Mouse (Mus musculus): ENCODE data around the gene Sdk2. TPM values are rescaled to one million over a fixed set of nuclear protein-coding genes. Genes with fewer than 3 reads are reported as not detected.

Gene Sdk2
- polyA plus RNA-seq, 1 experiment from 2014 or later, result 4.7 TPM

DNA sequence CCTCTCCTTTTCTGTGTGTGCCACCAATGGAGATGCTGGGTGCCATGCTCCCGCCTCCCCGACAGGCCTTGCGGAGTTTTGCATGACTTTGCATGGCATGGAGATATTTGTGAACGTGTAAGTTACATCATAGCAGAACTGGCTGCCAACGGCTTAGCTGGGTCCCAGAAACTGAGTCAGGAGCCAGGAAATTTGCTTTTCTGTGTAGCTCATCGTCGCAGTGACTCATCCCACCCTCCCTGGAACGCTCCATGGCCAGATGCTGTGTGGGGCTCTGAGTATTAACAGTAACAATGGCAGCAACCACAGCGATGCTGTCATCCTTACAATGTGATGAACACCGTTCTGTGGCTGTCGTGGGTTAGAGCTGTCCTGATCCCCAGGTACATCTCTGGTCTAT, 139.6 kb downstream of the Sdk2 start:
- Histone ChIP-seq H3K9me3 (no peaks in the 10 kb centered on the region), H3K36me3 (no peaks in the 10 kb centered on the region), H3K27ac (replicated peaks) (no peak overlapping the region), H3K4me3 (no peak overlapping the region), H3K4me1 (replicated peaks) (peaks cover 50% of the 10 kb centered on the region), H3K9ac (no peak overlapping the region), H3K4me2 (no peak overlapping the region), H3K27me3 (no peaks in the 10 kb centered on the region)
- WGBS, result 75% methylated on average over 11 of the region's 11 CpGs
- ATAC-seq (ENCODE audit: low FRiP score, low read depth), result no peak

DNA sequence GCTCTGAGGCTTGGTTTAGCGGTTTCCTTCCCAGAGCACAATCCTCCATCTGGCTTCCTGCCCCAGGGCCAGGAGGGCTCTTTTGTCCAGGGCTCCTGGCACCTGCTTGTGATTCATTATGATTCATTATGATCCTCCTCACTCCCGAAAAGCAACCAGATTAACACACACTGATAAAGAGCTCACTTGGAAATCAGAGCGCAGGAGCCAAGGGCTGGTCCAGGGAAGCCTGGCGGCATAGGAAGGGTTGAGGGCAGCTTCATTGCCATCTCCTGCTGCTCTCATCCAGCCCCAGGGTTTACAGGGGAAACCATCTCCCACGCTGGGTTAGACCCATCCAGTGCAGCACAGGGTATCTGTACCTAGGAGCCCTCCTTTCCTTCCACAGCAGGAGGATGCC, 143.7 kb downstream of the Sdk2 start:
- H3K9ac ChIP-seq, result no peak overlapping the region
- no peak overlapping the region for H3K4me3 ChIP-seq
- no peaks in the 10 kb centered on the region for H3K9me3 ChIP-seq
- no peaks in the 10 kb centered on the region for H3K27me3 ChIP-seq
- no peaks in the 10 kb centered on the region for H3K36me3 ChIP-seq
- H3K4me1 ChIP-seq (replicated peaks), result peaks cover 16% of the 10 kb centered on the region
- ATAC-seq (ENCODE audit: low FRiP score, low read depth), result peak; percentile 54; the same call in 1 of the 2 replicates
- 26% methylated on average over 5 of the region's 5 CpGs for WGBS
- H3K4me2 ChIP-seq, result no peak overlapping the region
- H3K27ac ChIP-seq (replicated peaks), result no peak overlapping the region

DNA sequence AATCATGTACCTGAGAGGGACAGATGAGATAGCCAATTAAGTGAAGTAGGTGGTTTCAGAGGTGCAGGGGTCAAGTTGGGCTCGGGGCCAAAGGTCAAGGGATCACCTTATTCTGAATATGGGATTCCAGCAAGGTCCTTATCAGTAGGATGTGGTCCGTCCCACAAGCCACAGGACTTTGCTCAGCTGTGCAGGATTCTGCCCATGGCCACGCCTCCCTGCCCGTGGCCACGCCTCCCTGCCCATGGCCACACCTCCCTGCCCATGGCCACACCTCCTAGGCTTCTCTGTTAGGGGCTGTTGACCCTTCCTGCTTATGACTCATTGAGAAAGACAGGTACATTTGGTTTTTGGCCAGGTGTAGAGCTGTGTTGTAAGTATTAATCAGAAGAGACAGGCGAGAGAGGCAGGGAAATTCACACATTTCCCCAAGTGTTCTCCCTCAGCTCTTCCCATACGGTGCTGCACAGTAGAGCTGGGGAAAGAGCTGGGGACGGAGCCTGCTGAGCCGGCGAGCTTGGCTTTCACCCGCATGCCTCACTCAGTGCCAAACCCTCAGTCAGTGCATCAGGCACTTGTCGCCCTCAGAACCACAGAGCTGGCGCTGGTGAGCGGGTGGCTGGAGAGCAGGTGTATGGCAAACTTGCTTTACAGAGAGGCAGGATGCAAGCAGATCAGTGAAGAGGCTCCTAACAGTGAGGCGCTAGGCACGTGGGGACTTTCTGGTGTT, 163.6 kb downstream of the Sdk2 start:
- Histone ChIP-seq H3K27ac (replicated peaks) (no peak overlapping the region), H3K36me3 (no peaks in the 10 kb centered on the region), H3K9ac (no peak overlapping the region), H3K4me3 (no peak overlapping the region), H3K9me3 (no peaks in the 10 kb centered on the region), H3K27me3 (no peaks in the 10 kb centered on the region), H3K4me1 (replicated peaks) (no peaks in the 10 kb centered on the region), H3K4me2 (no peak overlapping the region)
- ATAC-seq (ENCODE audit: low FRiP score, low read depth), result no peak
- 75% methylated on average over 16 of the region's 16 CpGs for WGBS

DNA sequence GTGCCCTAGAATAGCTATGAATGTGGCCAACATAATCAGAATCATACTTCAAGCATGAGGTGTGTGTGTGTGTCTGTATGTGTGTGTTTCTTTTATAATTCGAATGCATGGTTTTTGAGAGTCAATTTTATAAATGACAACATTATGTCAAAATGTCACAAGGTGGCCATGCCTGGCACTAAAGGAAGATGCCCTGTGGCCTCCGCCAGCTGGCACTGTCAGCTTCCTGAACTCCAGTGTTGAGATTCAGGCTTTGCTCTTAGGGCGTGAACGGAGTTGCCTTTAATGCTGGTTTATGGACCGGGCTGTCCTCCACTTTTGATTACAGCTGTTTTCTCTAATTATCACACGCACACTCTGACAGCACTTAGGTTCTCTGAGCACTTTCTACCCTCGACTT, 164.9 kb downstream of the Sdk2 start:
- H3K9ac ChIP-seq, result no peak overlapping the region
- no peak overlapping the region for H3K4me3 ChIP-seq
- no peaks in the 10 kb centered on the region for H3K9me3 ChIP-seq
- no peaks in the 10 kb centered on the region for H3K36me3 ChIP-seq
- no peaks in the 10 kb centered on the region for H3K4me1 ChIP-seq (replicated peaks)
- H3K27ac ChIP-seq (replicated peaks), result no peak overlapping the region
- WGBS, result 84% methylated on average over 7 of the region's 7 CpGs
- H3K27me3 ChIP-seq, result no peaks in the 10 kb centered on the region
- H3K4me2 ChIP-seq, result no peak overlapping the region
- ATAC-seq (ENCODE audit: low FRiP score, low read depth), result no peak

DNA sequence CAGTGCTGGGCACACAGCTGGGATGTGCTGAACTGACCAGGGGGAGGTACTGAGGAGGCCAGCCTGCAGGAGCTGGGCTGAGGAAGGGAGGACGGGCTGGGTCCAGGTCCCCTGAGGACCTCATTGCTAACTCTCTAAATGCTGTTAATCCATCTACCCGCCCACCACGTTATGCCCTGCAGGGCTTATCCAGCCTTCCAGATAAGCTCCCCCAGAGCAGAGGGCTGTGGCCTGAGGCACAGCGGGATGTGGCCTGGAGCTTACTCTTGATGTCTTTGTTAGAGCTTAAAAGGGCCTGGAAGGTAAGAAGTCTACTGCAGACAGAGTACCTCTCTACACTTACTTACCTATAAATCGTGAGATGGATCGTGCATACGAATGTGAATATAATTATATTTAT, 168.2 kb downstream of the Sdk2 start:
- Histone ChIP-seq H3K27ac (replicated peaks) (no peak overlapping the region), H3K36me3 (no peaks in the 10 kb centered on the region), H3K9ac (no peak overlapping the region), H3K9me3 (no peaks in the 10 kb centered on the region), H3K4me1 (replicated peaks) (no peaks in the 10 kb centered on the region), H3K4me2 (no peak overlapping the region), H3K4me3 (no peak overlapping the region), H3K27me3 (no peaks in the 10 kb centered on the region)
- 55% methylated on average over 7 of the region's 7 CpGs for WGBS
- no peak for ATAC-seq (ENCODE audit: low FRiP score, low read depth)

DNA sequence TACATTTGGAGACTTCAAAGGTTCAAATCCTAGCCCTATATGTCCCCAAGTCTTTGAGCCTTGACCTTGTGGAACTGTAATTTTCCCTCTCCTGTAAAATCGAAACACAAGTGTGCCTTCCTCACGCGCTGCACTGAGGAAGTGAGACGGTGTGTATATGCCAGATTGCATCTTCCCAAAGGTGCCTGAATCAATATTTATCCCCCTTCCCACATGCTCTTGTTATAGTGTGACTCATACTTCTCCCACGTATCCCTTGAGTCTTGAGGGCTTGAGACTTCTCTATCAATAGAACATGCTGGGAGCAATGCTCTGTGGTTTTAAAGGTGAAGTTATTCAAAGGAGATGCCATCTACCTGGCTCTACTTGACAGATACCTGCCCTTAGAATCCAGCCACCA, 170.8 kb downstream of the Sdk2 start:
- Histone ChIP-seq H3K27me3 (no peaks in the 10 kb centered on the region), H3K9me3 (no peaks in the 10 kb centered on the region), H3K4me1 (replicated peaks) (peaks cover 7% of the 10 kb centered on the region; the same call in 1 of the 2 replicates), H3K4me2 (no peak overlapping the region), H3K36me3 (no peaks in the 10 kb centered on the region), H3K9ac (no peak overlapping the region), H3K27ac (replicated peaks) (no peak overlapping the region), H3K4me3 (no peak overlapping the region)
- WGBS, result 94% methylated on average over 5 of the region's 5 CpGs
- no peak for ATAC-seq (ENCODE audit: low FRiP score, low read depth)

DNA sequence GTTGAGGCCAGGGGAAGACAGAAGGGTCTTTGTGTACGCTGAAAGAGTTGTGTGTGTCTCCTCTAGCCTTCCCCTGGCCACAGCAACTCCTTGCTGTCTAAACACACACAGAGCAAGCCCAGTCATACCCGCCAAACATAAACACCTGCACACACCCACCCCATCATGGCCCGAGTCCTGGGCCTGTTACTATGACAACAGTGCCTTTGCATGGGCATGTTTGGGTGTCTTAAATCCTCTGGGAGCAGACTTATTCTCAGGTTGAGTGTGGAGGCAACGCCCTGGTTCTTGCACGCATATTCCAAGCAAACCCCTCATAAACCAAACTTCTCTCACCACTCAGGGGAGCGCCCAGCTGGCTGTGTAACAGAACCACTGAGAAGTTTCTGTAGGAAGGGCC, 173.9 kb downstream of the Sdk2 start:
- ATAC-seq (ENCODE audit: low FRiP score, low read depth), result no peak
- H3K36me3 ChIP-seq, result no peaks in the 10 kb centered on the region
- H3K4me3 ChIP-seq, result no peak overlapping the region
- no peak overlapping the region for H3K9ac ChIP-seq
- no peak overlapping the region for H3K4me2 ChIP-seq
- no peaks in the 10 kb centered on the region for H3K27me3 ChIP-seq
- no peak overlapping the region for H3K27ac ChIP-seq (replicated peaks)
- peaks cover 7% of the 10 kb centered on the region; the same call in 1 of the 2 replicates for H3K4me1 ChIP-seq (replicated peaks)
- 72% methylated on average over 6 of the region's 6 CpGs for WGBS
- no peaks in the 10 kb centered on the region for H3K9me3 ChIP-seq

DNA sequence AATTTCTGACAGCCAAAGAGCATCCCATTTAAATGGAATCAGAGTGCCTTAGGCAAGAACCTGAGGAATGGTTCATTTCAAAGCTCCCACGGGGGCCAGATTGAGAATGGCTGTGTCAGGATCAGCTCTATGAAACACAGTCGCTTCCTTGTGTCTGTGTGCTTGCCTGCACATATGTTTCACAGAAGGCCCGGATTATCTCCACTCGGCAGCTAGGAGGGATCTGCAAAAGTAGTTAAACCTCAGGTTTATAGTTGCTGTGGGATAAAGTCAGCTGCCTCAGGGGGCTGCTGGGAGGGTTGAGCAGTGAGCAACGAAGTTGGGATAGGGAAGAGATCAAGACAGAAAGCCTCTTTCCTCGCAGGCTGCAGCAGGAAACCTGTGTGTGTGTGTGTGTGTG, 174.8 kb downstream of the Sdk2 start:
- Histone ChIP-seq H3K27me3 (no peaks in the 10 kb centered on the region), H3K4me1 (replicated peaks) (peaks cover 7% of the 10 kb centered on the region; the same call in 1 of the 2 replicates), H3K4me3 (no peak overlapping the region), H3K27ac (replicated peaks) (no peak overlapping the region), H3K4me2 (no peak overlapping the region), H3K9ac (no peak overlapping the region), H3K36me3 (no peaks in the 10 kb centered on the region), H3K9me3 (no peaks in the 10 kb centered on the region)
- no peak for ATAC-seq (ENCODE audit: low FRiP score, low read depth)
- WGBS, result 54% methylated on average over 6 of the region's 6 CpGs

DNA sequence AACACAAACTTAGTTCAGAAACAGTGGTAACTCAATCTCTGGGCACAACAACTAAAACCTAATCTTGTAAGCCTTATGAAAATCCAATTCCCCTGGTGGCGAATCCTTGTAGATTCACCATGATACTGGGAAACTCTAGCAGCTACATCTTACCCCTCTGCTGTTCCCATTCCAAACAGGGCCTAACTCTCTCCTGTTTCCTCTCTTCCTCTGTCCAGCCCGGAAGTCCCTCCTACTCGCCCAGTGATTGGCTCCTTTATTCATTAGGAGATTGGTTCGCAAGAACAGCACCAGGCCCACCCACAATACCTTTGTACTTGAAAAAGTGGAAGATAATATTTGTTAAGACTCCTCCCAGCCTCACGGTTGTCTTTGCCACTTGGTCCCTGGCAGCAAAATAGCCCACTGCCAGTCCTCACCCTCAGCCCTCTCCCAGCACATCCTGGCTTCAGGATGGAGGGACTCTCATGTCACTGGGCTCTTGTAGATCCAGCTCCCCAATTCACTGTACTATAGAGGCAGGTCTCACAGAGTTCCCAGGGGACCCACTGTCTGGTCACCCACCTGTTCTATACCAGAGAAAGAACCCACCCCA, 178.6 kb downstream of the Sdk2 start:
- Histone ChIP-seq H3K4me1 (replicated peaks) (peaks cover 4% of the 10 kb centered on the region; the same call in 1 of the 2 replicates), H3K27ac (replicated peaks) (no peak overlapping the region), H3K4me2 (no peak overlapping the region), H3K9ac (no peak overlapping the region), H3K27me3 (no peaks in the 10 kb centered on the region), H3K36me3 (no peaks in the 10 kb centered on the region), H3K4me3 (no peak overlapping the region), H3K9me3 (no peaks in the 10 kb centered on the region)
- ATAC-seq (ENCODE audit: low FRiP score, low read depth), result no peak
- WGBS, result 91% methylated on average over 5 of the region's 5 CpGs

DNA sequence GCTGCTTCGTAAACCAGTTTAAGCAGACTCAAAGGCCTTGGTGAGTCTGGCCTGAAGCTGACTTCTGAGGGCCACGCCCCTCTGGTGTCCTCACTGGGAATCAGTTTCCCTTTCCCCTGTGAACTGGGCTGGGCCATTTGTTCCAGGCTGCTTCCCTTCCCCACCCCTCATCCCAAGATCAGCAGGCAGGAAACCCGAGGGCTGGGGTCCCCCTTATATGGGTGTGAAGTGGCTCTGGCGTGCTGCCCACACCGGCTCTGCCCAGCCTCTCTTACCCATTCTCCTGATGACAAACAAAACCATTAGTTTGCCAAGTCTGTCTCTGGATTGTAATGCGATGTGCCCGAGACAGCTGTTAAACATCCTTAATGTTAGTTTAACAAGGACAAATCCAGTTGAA, 180.5 kb downstream of the Sdk2 start:
- Histone ChIP-seq H3K4me3 (no peak overlapping the region), H3K4me1 (replicated peaks) (no peaks in the 10 kb centered on the region), H3K27ac (replicated peaks) (no peak overlapping the region), H3K9ac (no peak overlapping the region), H3K9me3 (no peaks in the 10 kb centered on the region), H3K27me3 (no peaks in the 10 kb centered on the region), H3K4me2 (no peak overlapping the region), H3K36me3 (no peaks in the 10 kb centered on the region)
- no peak for ATAC-seq (ENCODE audit: low FRiP score, low read depth)
- WGBS, result 72% methylated on average over 7 of the region's 7 CpGs

DNA sequence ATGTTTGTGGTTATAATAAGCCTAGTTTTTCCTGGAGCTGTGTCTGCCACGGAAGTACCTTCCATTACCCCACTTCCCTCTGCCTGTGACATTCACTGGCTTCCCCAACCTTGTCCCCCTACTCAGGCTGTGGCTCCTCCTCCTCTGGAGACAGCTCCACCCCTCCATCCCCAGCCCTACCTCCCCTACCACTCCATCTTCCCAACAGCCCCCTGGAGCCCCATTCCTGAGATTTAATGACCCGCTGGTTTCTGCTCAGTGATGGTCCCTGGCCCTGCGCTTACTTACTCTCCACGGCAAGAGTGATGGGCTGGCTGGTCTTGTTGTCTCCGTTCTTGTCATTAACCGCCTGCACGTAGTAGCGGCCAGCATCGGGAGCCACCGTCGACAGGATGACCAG, 181.9 kb downstream of the Sdk2 start:
- H3K27ac ChIP-seq (replicated peaks), result no peak overlapping the region
- 60% methylated on average over 11 of the region's 11 CpGs for WGBS
- H3K4me3 ChIP-seq, result no peak overlapping the region
- H3K27me3 ChIP-seq, result no peaks in the 10 kb centered on the region
- H3K4me1 ChIP-seq (replicated peaks), result no peaks in the 10 kb centered on the region
- no peak overlapping the region for H3K4me2 ChIP-seq
- no peak overlapping the region for H3K9ac ChIP-seq
- ATAC-seq (ENCODE audit: low FRiP score, low read depth), result no peak
- no peaks in the 10 kb centered on the region for H3K36me3 ChIP-seq
- H3K9me3 ChIP-seq, result no peaks in the 10 kb centered on the region

DNA sequence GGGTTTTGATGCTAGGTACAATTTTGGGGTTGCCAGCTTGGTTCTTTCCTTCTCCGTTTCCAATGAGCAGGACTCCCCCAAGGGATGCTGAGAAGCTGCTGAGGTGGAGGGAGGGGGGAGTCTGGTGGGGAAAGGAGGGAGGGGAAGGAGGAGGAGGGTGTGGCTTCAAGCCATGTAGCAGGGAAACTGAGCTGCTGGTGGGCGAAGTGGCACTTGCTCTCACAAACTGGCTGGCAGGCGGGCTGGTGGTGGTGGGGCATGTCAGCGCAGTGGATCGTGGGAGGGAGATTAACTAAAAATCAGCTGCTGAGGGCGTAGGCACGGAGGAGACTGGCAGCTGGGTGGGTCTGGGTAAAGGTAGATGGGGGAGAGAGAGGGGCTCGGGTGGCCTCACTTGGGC, 183.8 kb downstream of the Sdk2 start:
- no peak overlapping the region for H3K9ac ChIP-seq
- H3K27ac ChIP-seq (replicated peaks), result no peak overlapping the region
- 73% methylated on average over 8 of the region's 8 CpGs for WGBS
- H3K36me3 ChIP-seq, result no peaks in the 10 kb centered on the region
- no peaks in the 10 kb centered on the region for H3K9me3 ChIP-seq
- no peaks in the 10 kb centered on the region for H3K4me1 ChIP-seq (replicated peaks)
- H3K4me2 ChIP-seq, result no peak overlapping the region
- ATAC-seq (ENCODE audit: low FRiP score, low read depth), result no peak
- no peak overlapping the region for H3K4me3 ChIP-seq
- no peaks in the 10 kb centered on the region for H3K27me3 ChIP-seq

DNA sequence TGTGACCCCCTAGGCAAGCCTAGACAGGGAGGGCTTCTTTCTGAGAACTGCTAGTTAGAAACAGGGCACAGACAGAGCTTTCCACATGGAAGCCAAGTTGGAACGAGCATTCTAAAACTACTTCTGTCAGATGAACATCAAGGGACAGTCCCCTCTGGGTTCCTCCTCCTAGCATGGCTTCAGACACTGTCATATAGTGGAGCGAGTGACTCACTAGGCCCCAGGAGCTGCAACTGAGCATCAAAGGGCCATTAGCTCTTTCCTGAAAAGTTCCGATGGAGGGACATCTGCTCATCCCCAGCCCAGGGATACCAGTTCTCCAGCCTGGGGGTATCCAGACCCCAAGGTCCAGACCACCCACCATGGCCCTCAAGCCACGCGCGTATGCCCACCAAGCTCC, 185.0 kb downstream of the Sdk2 start:
- no peak overlapping the region for H3K9ac ChIP-seq
- 68% methylated on average over 6 of the region's 6 CpGs for WGBS

More for the DNA sequence above, 185.0 kb downstream of the Sdk2 start:
- no peak for ATAC-seq (ENCODE audit: low FRiP score, low read depth)
- H3K27ac ChIP-seq (replicated peaks), result no peak overlapping the region
- no peaks in the 10 kb centered on the region for H3K36me3 ChIP-seq
- H3K4me3 ChIP-seq, result no peak overlapping the region
- H3K4me1 ChIP-seq (replicated peaks), result no peaks in the 10 kb centered on the region
- H3K27me3 ChIP-seq, result no peaks in the 10 kb centered on the region
- no peak overlapping the region for H3K4me2 ChIP-seq
- H3K9me3 ChIP-seq, result no peaks in the 10 kb centered on the region
